In the genomic region with DNA sequence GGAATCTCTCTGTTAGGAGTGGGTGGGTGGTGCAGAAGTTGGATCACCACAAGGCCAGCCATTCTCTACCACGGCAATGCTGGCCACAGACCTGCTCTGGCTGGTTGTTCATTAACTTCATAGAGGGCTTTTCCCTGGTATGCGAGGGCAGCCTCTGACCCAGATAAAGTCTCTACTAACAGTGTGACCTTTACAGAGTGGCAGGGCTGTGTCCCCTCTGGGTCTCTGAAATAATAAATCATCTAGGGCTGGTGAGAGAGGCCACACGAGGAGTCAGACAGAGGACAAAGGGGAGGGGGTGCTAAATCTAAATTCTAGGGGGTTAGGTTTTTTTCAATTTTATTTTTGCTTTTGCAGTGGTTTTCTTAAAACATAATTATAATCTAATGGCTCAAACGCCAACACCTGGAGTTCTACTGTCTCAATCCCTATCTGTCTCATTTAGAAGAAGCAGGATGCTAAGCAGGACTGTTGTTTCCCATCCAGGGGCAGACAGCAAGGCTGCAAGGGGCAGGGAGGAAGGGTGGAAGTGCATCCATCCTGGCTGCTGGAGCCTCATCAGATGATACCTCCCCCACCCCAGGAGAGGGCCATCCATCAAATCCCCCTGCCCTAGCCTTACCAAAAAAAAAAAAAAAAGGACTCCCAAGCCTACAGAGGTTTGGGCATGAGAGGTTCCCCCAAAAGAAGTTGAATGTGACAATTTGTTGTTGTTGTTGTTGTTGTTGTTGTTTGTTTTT, we compare ENCODE assay signal across 12 mouse cellular contexts.
DNase-seq lines count a peak whose midpoint lies in the region; ATAC-seq and TF ChIP-seq lines count a peak whose summit lies in the region.
"Had no signal": no experiment of that assay in that cellular context is flagged by ENCODE, and none has a peak within 500 bp of the region (broad histone marks: within the 10 kb centered on the region; RNA-seq: fewer than 3 reads in every experiment).

No protein-coding gene starts in this region.

- peak overlapping the region; percentile 80 for H3K27ac ChIP-seq in intestine, embryonic 14.5 days (ENCODE audit: low read depth)
- no peak overlapping the region for H3K27ac ChIP-seq in liver, embryonic 14.5 days
- H3K27ac ChIP-seq: embryonic facial prominence, embryonic 13.5 days; heart, adult 2 months; hindbrain, embryonic 12.5 days had no signal

- H3K27me3 ChIP-seq in intestine, embryonic 14.5 days (replicated peaks; ENCODE audit: control insufficient read depth, insufficient read depth, low read length) = no peaks in the 10 kb centered on the region
- no peaks in the 10 kb centered on the region for H3K27me3 ChIP-seq in liver, embryonic 14.5 days (ENCODE audit: control insufficient read depth, insufficient read depth, low read length)
- H3K27me3 ChIP-seq: embryonic facial prominence, embryonic 13.5 days; hindbrain, embryonic 12.5 days had no signal

- peaks cover 27% of the 10 kb centered on the region for H3K4me1 ChIP-seq in intestine, embryonic 14.5 days (replicated peaks; ENCODE audit: control insufficient read depth, insufficient read depth, low read length)
- peaks cover 0 to 3% of the 10 kb centered on the region in 2 experiments; a peak in 1 of 4 replicates for H3K4me1 ChIP-seq in liver, embryonic 14.5 days (replicated peaks; ENCODE audit: control insufficient read depth in 2 of 2, insufficient read depth in 2 of 2, low read length in 1 of 2)

- no peak overlapping the region for H3K9ac ChIP-seq in intestine, embryonic 14.5 days (ENCODE audit: low read length)
- no peak overlapping the region for H3K9ac ChIP-seq in liver, embryonic 14.5 days (replicated peaks)
- H3K9ac ChIP-seq: embryonic facial prominence, embryonic 13.5 days; hindbrain, embryonic 12.5 days had no signal

- no peaks in the 10 kb centered on the region for H3K36me3 ChIP-seq in intestine, embryonic 14.5 days (ENCODE audit: control insufficient read depth, insufficient read depth, low read length)
- no peaks in the 10 kb centered on the region for H3K36me3 ChIP-seq in liver, embryonic 14.5 days (replicated peaks; ENCODE audit: control insufficient read depth, insufficient read depth, low read depth)
- H3K36me3 ChIP-seq: embryonic facial prominence, embryonic 13.5 days; hindbrain, embryonic 12.5 days had no signal

- H3K9me3 ChIP-seq in intestine, embryonic 14.5 days (ENCODE audit: control insufficient read depth, low read length) = peaks cover 4% of the 10 kb centered on the region; the same call in 1 of the 2 replicates
- H3K9me3 ChIP-seq in liver, embryonic 14.5 days (ENCODE audit: control insufficient read depth, low read length) = no peaks in the 10 kb centered on the region

- TF ChIP-seq EP300 in liver, embryonic 14.5 days (IDR thresholded peaks at IDR 0.05; ENCODE audit: low read depth) = no peak

- no peak for TF ChIP-seq CTCF in liver, embryonic 14.5 days (IDR thresholded peaks at IDR 0.05; ENCODE audit: low read depth)

- WGBS in intestine, embryonic 14.5 days = 25% methylated on average over 4 of the region's 4 CpGs
- WGBS in liver, embryonic 14.5 days (ENCODE audit: insufficient replicate concordance) = 34% methylated on average over 4 of the region's 4 CpGs

- ATAC-seq in intestine, embryonic 14.5 days (replicated peaks; ENCODE audit: low FRiP score, low TSS enrichment, low read depth) = peak; percentile 75
- ATAC-seq in liver, embryonic 14.5 days (ENCODE audit: insufficient read depth) = peak; percentile 78

- DNase-seq in adrenal gland, adult 2 months = peak; percentile 10
- no peak for DNase-seq in adrenal gland, postnatal 14 days
- DNase-seq in intestine, embryonic 14.5 days (ENCODE audit: low spot score) = peak; percentile 50
- peak; percentile 84 for DNase-seq in kidney, postnatal 14 days
- peak; percentile 6 to 20 (median 10) for DNase-seq in liver, embryonic 14.5 days (ENCODE audit: low read depth in 3 of 3, low spot score in 3 of 3)
- DNase-seq in MN1 (ENCODE audit: low spot score) = no peak
- no peak for DNase-seq in layer of hippocampus, adult 18-20 months (ENCODE audit: low spot score in 2 of 2)
- DNase-seq in cerebellum, adult 11 months = no peak
- DNase-seq: heart, adult 2 months; right cerebral cortex, adult 18-20 months had no signal

- H3K4me2 ChIP-seq in intestine, embryonic 14.5 days (ENCODE audit: low read length) = peak overlapping the region; percentile 6; the same call in 1 of the 2 replicates
- H3K4me2 ChIP-seq in liver, embryonic 14.5 days (ENCODE audit: low read depth) = no peak overlapping the region
- H3K4me2 ChIP-seq: embryonic facial prominence, embryonic 13.5 days; hindbrain, embryonic 12.5 days had no signal

- no peak overlapping the region for H3K4me3 ChIP-seq in intestine, embryonic 14.5 days (ENCODE audit: low read depth, low read length)
- H3K4me3 ChIP-seq in liver, embryonic 14.5 days (ENCODE audit: insufficient read depth in 1 of 2, low read depth in 2 of 2, low read length in 2 of 2) = no peak overlapping the region
- H3K4me3 ChIP-seq: embryonic facial prominence, embryonic 13.5 days; heart, adult 2 months; hindbrain, embryonic 12.5 days had no signal

Comparison
In these comparisons a context has a peak if more than half of its experiments do, and no peak if none do; other contexts are left out.
1. DNase-seq: peak in adrenal gland, adult 2 months (single experiment), intestine, embryonic 14.5 days (single experiment), kidney, postnatal 14 days (single experiment) and liver, embryonic 14.5 days (3 of 3); none in adrenal gland, postnatal 14 days (single experiment), MN1 (single experiment), layer of hippocampus, adult 18-20 months (0 of 2) and cerebellum, adult 11 months (single experiment).